Mouse (Mus musculus): ENCODE measurements around the gene Trappc6b. TPM values are rescaled to one million over a fixed set of nuclear protein-coding genes. Genes with fewer than 3 reads are reported as not detected.

Gene Trappc6b
- polyA plus RNA-seq, 1 experiment from 2014 or later = 60.0 TPM

GRCm38 (mm10) chr12:59012710-59013091 lies 48.6 kb downstream of the Trappc6b start:
- Histone ChIP-seq H3K36me3 (ENCODE audit: control insufficient read depth, insufficient read depth, low read length) (peaks cover 10% of the 10 kb centered on the region; the same call in 1 of the 2 replicates), H3K4me3 (ENCODE audit: low read depth, low read length) (peak overlapping the region; percentile 70), H3K27me3 (replicated peaks; ENCODE audit: control insufficient read depth, insufficient read depth, low read length) (no peaks in the 10 kb centered on the region), H3K9me3 (ENCODE audit: control insufficient read depth, low read length) (no peaks in the 10 kb centered on the region), H3K4me2 (ENCODE audit: low read depth, low read length) (peak overlapping the region; percentile 72), H3K9ac (ENCODE audit: low read depth, low read length) (peak overlapping the region; percentile 61), H3K4me1 (ENCODE audit: control insufficient read depth, insufficient read depth, low read length) (peaks cover 27% of the 10 kb centered on the region), H3K27ac (replicated peaks; ENCODE audit: low read depth, low read length) (peak overlapping the region; percentile 82)
- peak; percentile 11 for DNase-seq (ENCODE audit: low spot score)
- ATAC-seq (ENCODE audit: low read depth) = no peak
- under 1% methylated on average over 7 of the region's 7 CpGs for WGBS

DNA sequence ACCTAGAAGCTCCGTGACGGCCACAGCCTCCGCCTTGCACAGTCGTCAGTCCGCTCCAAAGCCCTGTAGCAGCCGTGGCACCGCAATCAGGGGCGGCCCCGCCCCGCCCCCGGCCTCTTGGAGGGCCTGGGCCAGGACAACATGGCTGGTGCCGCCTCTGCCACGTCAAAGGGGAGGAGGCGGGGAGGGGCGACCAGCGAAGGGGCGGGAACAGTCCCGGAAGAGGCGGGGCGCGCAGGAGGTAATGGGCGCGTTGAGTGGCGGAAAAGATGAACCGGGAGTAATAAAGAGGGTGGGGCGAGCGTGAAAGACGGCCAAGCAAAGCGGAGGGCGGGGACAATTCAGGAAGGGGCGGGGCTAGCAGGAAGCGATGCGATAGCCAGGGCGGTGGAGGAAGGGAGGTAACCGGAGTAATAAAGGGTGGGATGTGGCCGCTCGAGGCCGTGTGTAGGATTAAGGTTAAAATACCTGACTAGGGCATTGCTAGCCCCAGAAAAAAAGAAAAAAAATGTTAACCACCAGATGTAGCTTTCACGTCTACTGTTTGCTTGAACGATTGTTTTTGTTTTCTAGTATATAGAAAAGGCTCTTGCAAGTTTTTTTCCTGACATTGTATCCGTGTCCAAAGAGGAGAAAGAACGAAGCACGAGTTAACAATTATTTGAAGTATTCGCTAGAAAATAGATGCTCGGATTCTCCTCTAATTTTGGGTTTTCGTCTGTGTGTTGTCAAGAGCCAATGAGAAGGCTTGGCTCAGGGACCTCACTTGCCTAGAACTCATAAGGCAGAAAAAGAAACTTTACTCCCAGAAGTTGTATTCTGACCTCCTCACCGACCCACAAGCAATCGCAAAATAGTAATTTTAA lies 49.2 kb downstream of the Trappc6b start, which contains the start of gene Sec23a:
Gene Sec23a (minus strand): TSS at position 174 of the 866 bp plus-strand sequence.
- Histone ChIP-seq H3K36me3 (ENCODE audit: control insufficient read depth, insufficient read depth, low read length) (peaks cover 8% of the 10 kb centered on the region), H3K27ac (replicated peaks; ENCODE audit: low read depth, low read length) (peak within 1 kb of the TSS; percentile 92), H3K4me3 (ENCODE audit: low read depth, low read length) (peak within 1 kb of the TSS; percentile 70), H3K4me2 (ENCODE audit: low read depth, low read length) (peak within 1 kb of the TSS; percentile 78), H3K27me3 (replicated peaks; ENCODE audit: control insufficient read depth, insufficient read depth, low read length) (no peaks in the 10 kb centered on the region), H3K9me3 (ENCODE audit: control insufficient read depth, low read length) (no peaks in the 10 kb centered on the region), H3K9ac (ENCODE audit: low read depth, low read length) (peak within 1 kb of the TSS; percentile 91), H3K4me1 (ENCODE audit: control insufficient read depth, insufficient read depth, low read length) (peaks cover 27% of the 10 kb centered on the region)
- 2% methylated on average over 45 of the region's 48 CpGs for WGBS
- ATAC-seq (ENCODE audit: low read depth) (peak; percentile 96), DNase-seq (ENCODE audit: low spot score) (peak; percentile 98)

DNA sequence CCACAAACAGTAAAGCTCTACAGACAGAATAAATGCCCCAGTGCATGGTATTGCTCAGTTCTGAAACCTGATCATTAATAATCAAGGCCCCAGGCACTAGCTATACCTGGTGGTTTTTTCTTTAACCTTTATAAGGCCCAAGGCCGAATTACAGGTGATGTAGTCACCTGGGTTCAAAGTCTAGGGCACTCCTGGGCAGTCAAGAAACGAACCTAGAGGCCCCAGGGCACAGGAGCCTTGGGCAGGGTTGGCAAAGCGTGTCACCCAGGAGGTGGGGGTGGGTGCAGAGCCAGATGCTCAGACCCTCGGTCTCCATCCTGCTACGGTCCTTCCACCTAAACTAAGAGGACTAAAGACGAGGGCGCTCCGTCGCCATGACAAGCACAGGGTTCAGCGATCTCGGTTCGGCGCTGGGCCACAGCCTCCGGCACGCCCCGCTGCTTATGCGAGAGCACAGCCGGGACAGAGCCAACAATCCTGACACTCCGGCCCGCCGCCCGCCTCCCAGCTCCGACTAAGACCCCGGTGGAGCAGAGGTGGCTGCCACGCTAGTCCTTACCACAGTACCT lies 49.9 kb downstream of the Trappc6b start:
- ATAC-seq (ENCODE audit: low read depth) (no peak; the same call in 1 of the 2 replicates), DNase-seq (ENCODE audit: low spot score) (no peak)
- Histone ChIP-seq H3K27me3 (replicated peaks; ENCODE audit: control insufficient read depth, insufficient read depth, low read length) (no peaks in the 10 kb centered on the region), H3K4me3 (ENCODE audit: low read depth, low read length) (peak overlapping the region; percentile 70), H3K4me2 (ENCODE audit: low read depth, low read length) (peak overlapping the region; percentile 78), H3K4me1 (ENCODE audit: control insufficient read depth, insufficient read depth, low read length) (peaks cover 27% of the 10 kb centered on the region), H3K9ac (ENCODE audit: low read depth, low read length) (peak overlapping the region; percentile 91), H3K27ac (replicated peaks; ENCODE audit: low read depth, low read length) (peak overlapping the region; percentile 92), H3K9me3 (ENCODE audit: control insufficient read depth, low read length) (no peaks in the 10 kb centered on the region), H3K36me3 (ENCODE audit: control insufficient read depth, insufficient read depth, low read length) (peaks cover 16% of the 10 kb centered on the region)
- under 1% methylated on average over 9 of the region's 25 CpGs for WGBS

DNA sequence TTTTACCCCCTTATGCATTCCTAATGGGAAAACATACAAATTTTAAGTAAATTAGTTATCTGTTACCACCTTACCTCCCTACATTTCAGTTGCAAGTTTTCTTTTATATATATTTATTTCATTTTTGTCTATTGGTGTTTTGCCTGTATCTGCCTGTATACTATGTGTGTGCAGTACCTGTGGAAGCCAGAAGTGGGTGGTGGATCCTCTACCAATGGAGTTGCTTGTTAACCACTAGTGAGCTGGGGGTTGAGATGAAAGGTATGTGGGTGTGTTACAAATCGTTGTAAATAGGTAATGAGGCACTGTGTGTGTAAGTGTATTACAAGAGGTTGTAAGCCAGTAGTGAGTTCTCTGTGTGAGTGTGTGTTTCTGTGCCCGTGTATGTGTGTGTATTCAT lies 50.8 kb downstream of the Trappc6b start:
- DNase-seq (ENCODE audit: low spot score) (peak; percentile 12), ATAC-seq (ENCODE audit: low read depth) (no peak)

More for the DNA sequence above, 50.8 kb downstream of the Trappc6b start:
- Histone ChIP-seq H3K9ac (ENCODE audit: low read depth, low read length) (peak overlapping the region; percentile 91), H3K27me3 (replicated peaks; ENCODE audit: control insufficient read depth, insufficient read depth, low read length) (no peaks in the 10 kb centered on the region), H3K27ac (replicated peaks; ENCODE audit: low read depth, low read length) (no peak overlapping the region), H3K36me3 (ENCODE audit: control insufficient read depth, insufficient read depth, low read length) (peaks cover 24% of the 10 kb centered on the region), H3K4me3 (ENCODE audit: low read depth, low read length) (peak overlapping the region; percentile 70), H3K4me2 (ENCODE audit: low read depth, low read length) (peak overlapping the region; percentile 78), H3K4me1 (ENCODE audit: control insufficient read depth, insufficient read depth, low read length) (peaks cover 27% of the 10 kb centered on the region), H3K9me3 (ENCODE audit: control insufficient read depth, low read length) (no peaks in the 10 kb centered on the region)
- 71% methylated on average over 2 of the region's 2 CpGs for WGBS

Other genes with a start within 250 kb of the Trappc6b start
- 115 and 121 TPM in 2 replicates for gene Sec23a, start 49.5 kb downstream of the Trappc6b start, polyA plus RNA-seq (2014; fragmentation: Nextera tagmentation; extraction: Ambion mirVana)
- gene Gemin2, start 48.1 kb downstream of the Trappc6b start, polyA plus RNA-seq (2014; fragmentation: Nextera tagmentation; extraction: Ambion mirVana) = 13.3 and 16.3 TPM in 2 replicates
- gene Pnn, start 5.4 kb upstream of the Trappc6b start, polyA plus RNA-seq (2014; fragmentation: Nextera tagmentation; extraction: Ambion mirVana) = 73.4 and 73.5 TPM in 2 replicates
- 53.9 and 58.2 TPM in 2 replicates for gene Mia2, start 34.3 kb upstream of the Trappc6b start, polyA plus RNA-seq (2014; fragmentation: Nextera tagmentation; extraction: Ambion mirVana)
- gene Fbxo33, start 158.3 kb upstream of the Trappc6b start, polyA plus RNA-seq (2014; fragmentation: Nextera tagmentation; extraction: Ambion mirVana) = 8.6 and 14.8 TPM in 2 replicates